Mouse (Mus musculus): ENCODE results near the gene Katnb1. TPM values are rescaled to one million over a fixed set of nuclear protein-coding genes. Genes with fewer than 3 reads are reported as not detected.

Gene Katnb1
- polyA plus RNA-seq, 1 experiment from 2014 or later: 41.5 TPM

GRCm38 (mm10) chr8:95141469-95142074 is 60.6 kb downstream of the Katnb1 start:
- peaks cover 19% of the 10 kb centered on the region for H3K27me3 ChIP-seq (replicated peaks)
- H3K36me3 ChIP-seq: no peaks in the 10 kb centered on the region
- peaks cover 72% of the 10 kb centered on the region for H3K4me1 ChIP-seq
- H3K9ac ChIP-seq (replicated peaks): peak overlapping the region; percentile 90
- peak overlapping the region; percentile 88 for H3K27ac ChIP-seq (replicated peaks)
- peak; percentile 3; the same call in 1 of the 2 replicates for ATAC-seq (ENCODE audit: low FRiP score)
- WGBS: 3% methylated on average over 6 of the region's 6 CpGs
- peak overlapping the region; percentile 74 for H3K4me3 ChIP-seq (replicated peaks)
- H3K4me2 ChIP-seq: peak overlapping the region; percentile 91
- H3K9me3 ChIP-seq (replicated peaks): no peaks in the 10 kb centered on the region

- Histone ChIP-seq H3K4me3 (replicated peaks) (peak overlapping the region; percentile 74), H3K27ac (replicated peaks) (peak overlapping the region; percentile 88), H3K27me3 (replicated peaks) (peaks cover 13% of the 10 kb centered on the region), H3K9ac (replicated peaks) (peak overlapping the region; percentile 90), H3K4me2 (peak overlapping the region; percentile 91), H3K4me1 (peaks cover 67% of the 10 kb centered on the region), H3K36me3 (no peaks in the 10 kb centered on the region), H3K9me3 (replicated peaks) (no peaks in the 10 kb centered on the region)
- WGBS: under 1% methylated on average over 52 of the region's 66 CpGs
- ATAC-seq (ENCODE audit: low FRiP score): peak; percentile 83
These were observed 61.3 kb downstream of the Katnb1 start for GRCm38 (mm10) chr8:95142075-95142831.

DNA sequence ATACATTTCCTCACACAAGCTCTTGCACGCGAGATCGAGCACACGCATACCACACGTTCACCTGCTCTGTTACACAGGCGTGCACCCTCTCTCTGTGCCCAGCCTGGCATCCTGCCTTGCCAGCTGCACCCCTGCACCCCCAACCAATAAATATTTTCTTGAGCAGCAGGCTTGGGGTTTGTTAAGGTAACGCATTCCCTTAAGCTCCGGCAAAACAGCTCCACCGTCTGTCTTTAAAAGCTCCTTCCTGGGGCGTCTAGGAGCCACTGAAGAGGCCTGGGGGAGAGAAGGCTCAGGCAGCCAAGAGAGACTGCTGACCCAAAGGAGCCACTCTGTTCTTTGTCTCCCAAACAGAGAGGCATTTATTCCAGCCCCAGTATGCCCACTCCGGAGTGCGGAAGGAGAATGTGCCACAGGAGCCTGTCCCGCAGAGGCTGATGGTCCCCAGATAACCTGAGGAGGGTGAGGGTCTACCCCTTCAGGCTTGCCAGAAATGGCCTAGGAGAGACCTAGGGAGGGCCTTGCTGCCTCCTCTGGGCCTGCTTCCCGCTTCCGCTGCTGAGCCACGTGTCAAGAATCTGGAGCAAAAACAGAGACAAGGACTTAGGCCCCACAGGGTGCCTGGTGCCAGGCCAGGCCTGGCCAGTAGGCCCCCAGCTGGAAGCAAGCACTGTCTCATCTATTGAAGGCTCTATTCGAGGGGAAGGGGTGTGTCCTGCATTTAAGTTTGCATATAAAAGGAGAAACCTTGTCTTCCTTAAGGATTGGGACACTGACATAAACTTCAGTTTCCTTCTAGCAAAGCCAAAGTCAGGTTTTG is 62.2 kb downstream of the Katnb1 start:
- no peaks in the 10 kb centered on the region for H3K36me3 ChIP-seq
- 0 out of 2 replicates have a peak, but pooled peaks cover 5% of the 10 kb centered on the region for H3K27me3 ChIP-seq (replicated peaks)
- H3K9ac ChIP-seq (replicated peaks): peak overlapping the region; percentile 90
- peak overlapping the region; percentile 74 for H3K4me3 ChIP-seq (replicated peaks)
- peak; percentile 51 for ATAC-seq (ENCODE audit: low FRiP score)
- WGBS: 11% methylated on average over 17 of the region's 17 CpGs
- H3K4me1 ChIP-seq: peaks cover 57% of the 10 kb centered on the region
- peak overlapping the region; percentile 88 for H3K27ac ChIP-seq (replicated peaks)
- H3K9me3 ChIP-seq (replicated peaks): no peaks in the 10 kb centered on the region
- H3K4me2 ChIP-seq: peak overlapping the region; percentile 91

DNA sequence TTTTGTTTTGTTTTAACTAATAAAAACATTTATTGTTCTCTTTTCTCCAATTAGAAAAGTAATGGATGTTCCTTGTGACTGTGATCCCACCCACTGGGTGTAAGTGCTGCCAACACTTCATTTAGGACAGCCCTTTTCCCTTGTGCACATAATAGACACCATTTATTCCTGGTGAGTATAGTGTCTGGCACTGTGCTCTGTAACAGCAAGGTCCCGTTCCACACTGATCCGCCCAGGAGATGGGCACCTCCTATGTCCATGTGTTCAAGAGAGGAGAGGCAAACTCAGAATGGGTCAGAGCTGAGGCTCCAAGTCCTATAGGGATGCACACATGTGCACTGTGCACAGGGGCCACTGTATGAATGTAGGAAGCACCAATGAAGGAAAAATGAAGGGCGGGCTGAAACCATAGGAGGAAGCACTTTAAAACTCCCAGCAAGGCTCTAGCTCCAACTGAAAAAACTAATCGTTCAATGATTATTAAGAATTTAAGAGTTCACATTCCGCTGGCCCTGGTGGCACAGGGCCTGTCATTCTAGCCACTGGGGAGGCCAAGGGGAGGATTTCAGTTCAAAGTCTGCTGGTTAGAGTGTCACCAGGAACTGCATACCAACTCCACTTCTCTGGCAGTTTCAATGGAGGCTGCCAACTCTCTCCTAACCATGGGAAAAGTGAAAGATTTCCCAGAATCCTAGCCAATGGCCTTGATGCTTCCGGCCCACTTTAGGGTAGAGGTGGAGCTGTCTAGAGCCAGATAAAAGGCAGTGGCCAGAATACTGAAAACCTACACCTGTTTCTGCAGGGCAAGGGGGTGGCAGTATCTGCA is 63.0 kb downstream of the Katnb1 start:
- WGBS: 59% methylated on average over 6 of the region's 6 CpGs
- peak; percentile 39 for ATAC-seq (ENCODE audit: low FRiP score)
- peak overlapping the region; percentile 88 for H3K27ac ChIP-seq (replicated peaks)

GRCm38 (mm10) chr8:95144631-95145015 is 63.6 kb downstream of the Katnb1 start:
- Histone ChIP-seq H3K36me3 (no peaks in the 10 kb centered on the region), H3K4me1 (peaks cover 47% of the 10 kb centered on the region), H3K27ac (replicated peaks) (0 out of 2 replicates have a peak overlapping the region, but pooled peaks have one; percentile 88), H3K4me2 (no peak overlapping the region), H3K4me3 (replicated peaks) (no peak overlapping the region), H3K27me3 (replicated peaks) (no peaks in the 10 kb centered on the region), H3K9me3 (replicated peaks) (no peaks in the 10 kb centered on the region), H3K9ac (replicated peaks) (no peak overlapping the region)
- 58% methylated on average over 2 of the region's 2 CpGs for WGBS
- no peak for ATAC-seq (ENCODE audit: low FRiP score)

More for the DNA sequence above, 63.0 kb downstream of the Katnb1 start:
- H3K4me2 ChIP-seq: no peak overlapping the region
- H3K27me3 ChIP-seq (replicated peaks): 0 out of 2 replicates have a peak, but pooled peaks cover under 1% of the 10 kb centered on the region
- H3K4me3 ChIP-seq (replicated peaks): no peak overlapping the region
- H3K4me1 ChIP-seq: peaks cover 50% of the 10 kb centered on the region
- H3K36me3 ChIP-seq: no peaks in the 10 kb centered on the region
- no peak overlapping the region for H3K9ac ChIP-seq (replicated peaks)
- H3K9me3 ChIP-seq (replicated peaks): no peaks in the 10 kb centered on the region

DNA sequence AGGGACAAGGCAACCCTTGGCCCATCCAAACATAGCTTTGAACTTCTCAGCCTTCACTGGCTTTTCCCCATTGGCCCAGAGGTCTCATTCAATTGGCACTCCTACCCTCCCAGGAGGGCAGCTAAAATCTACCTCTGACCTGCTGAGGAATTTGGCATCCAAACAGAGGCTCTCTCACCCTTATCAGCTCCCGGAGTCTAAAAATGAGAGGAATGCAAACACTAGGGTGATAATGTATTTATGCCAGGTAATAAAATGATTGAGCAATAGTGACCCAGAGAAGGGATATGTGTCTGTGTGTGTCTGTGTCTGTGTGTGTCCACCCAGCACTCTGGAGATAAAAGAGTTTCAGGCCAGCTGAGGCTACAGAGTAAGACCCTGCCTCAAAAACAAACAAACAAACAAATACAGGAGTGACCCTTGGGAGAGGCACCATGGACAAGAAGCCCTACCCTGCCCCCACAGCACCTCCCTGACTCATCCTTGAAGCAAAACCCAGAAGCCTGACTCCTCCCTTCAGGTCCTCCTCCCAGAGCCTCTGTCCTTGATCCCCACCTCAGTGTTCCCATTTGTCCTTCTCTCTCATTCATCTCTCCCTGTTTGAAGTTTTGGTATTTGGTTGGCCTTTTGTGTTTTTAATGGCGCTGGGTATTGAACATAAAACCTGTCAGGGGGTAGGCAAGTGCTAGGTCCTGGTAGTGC is 65.2 kb downstream of the Katnb1 start:
- WGBS: 67% methylated on average over 2 of the region's 2 CpGs
- H3K4me2 ChIP-seq: no peak overlapping the region
- no peaks in the 10 kb centered on the region for H3K36me3 ChIP-seq
- no peak overlapping the region for H3K4me3 ChIP-seq (replicated peaks)
- no peak overlapping the region for H3K9ac ChIP-seq (replicated peaks)
- no peaks in the 10 kb centered on the region for H3K27me3 ChIP-seq (replicated peaks)
- H3K9me3 ChIP-seq (replicated peaks): no peaks in the 10 kb centered on the region
- no peak for ATAC-seq (ENCODE audit: low FRiP score)
- H3K27ac ChIP-seq (replicated peaks): no peak overlapping the region
- H3K4me1 ChIP-seq: peaks cover 35% of the 10 kb centered on the region

GRCm38 (mm10) chr8:95146846-95147245 is 65.9 kb downstream of the Katnb1 start:
- ATAC-seq (ENCODE audit: low FRiP score): no peak
- Histone ChIP-seq H3K9ac (replicated peaks) (no peak overlapping the region), H3K4me3 (replicated peaks) (no peak overlapping the region), H3K4me2 (no peak overlapping the region), H3K36me3 (no peaks in the 10 kb centered on the region), H3K4me1 (peaks cover 28% of the 10 kb centered on the region), H3K27me3 (replicated peaks) (no peaks in the 10 kb centered on the region), H3K27ac (replicated peaks) (no peak overlapping the region), H3K9me3 (replicated peaks) (no peaks in the 10 kb centered on the region)
- WGBS: 94% methylated on average over 5 of the region's 5 CpGs

DNA sequence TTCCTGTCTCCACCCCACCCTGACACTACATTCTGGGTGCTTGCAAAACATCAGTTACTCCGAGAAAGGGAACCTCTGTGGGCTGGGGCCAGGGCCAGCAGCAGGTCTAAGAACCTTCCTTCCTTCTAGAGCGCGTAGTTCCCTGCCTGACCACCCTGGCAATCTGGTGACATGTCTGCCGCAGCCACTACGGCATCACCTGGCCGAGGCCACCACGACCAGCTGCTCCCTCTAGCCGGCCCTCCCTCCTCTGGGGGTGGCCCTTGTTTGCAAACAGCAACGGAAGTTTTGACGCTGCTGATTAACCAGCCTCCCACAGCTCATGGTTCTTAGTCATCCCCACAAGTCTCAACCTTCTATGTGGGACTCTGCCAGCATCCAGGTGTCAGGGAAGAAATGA is 68.4 kb downstream of the Katnb1 start:
- Histone ChIP-seq H3K9me3 (replicated peaks) (no peaks in the 10 kb centered on the region), H3K27me3 (replicated peaks) (no peaks in the 10 kb centered on the region), H3K4me2 (no peak overlapping the region), H3K9ac (replicated peaks) (no peak overlapping the region), H3K4me1 (peaks cover 6% of the 10 kb centered on the region; the same call in 1 of the 2 replicates), H3K36me3 (no peaks in the 10 kb centered on the region), H3K27ac (replicated peaks) (no peak overlapping the region), H3K4me3 (replicated peaks) (no peak overlapping the region)
- ATAC-seq (ENCODE audit: low FRiP score): no peak
- WGBS: 59% methylated on average over 10 of the region's 10 CpGs

DNA sequence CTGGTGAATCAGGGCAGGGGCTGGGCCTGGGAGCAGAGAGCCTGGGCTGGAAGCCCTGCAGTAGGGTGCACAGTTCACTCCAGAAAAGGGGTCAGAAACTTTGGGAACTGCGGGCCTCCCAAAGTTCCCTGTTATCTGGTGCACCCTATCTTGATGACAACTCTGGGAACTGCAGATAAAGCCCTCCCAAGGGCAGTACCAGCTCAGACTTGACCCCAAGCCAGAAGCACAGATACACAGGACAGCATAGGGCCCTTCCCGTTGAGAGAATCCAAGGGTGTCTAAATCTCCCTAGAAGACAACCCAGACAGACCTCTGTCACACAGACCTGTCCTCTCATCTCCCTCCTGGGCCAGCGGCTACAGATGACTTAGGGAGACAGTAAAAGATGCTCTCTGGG is 69.6 kb downstream of the Katnb1 start:
- H3K9ac ChIP-seq (replicated peaks): no peak overlapping the region
- no peaks in the 10 kb centered on the region for H3K27me3 ChIP-seq (replicated peaks)
- H3K27ac ChIP-seq (replicated peaks): no peak overlapping the region
- H3K36me3 ChIP-seq: no peaks in the 10 kb centered on the region
- no peak overlapping the region for H3K4me2 ChIP-seq
- H3K4me3 ChIP-seq (replicated peaks): no peak overlapping the region
- ATAC-seq (ENCODE audit: low FRiP score): no peak
- 90% methylated on average over 3 of the region's 3 CpGs for WGBS
- H3K9me3 ChIP-seq (replicated peaks): no peaks in the 10 kb centered on the region
- H3K4me1 ChIP-seq: no peaks in the 10 kb centered on the region
